Mouse (Mus musculus) embryonic fibroblast, embryonic 13.5 days (primary cell): ENCODE measurements at regions not wholly inside any gene's neighbourhood (a gene's known extent, or its start where the extent isn't known, plus 50 kb on each side); places are given as distances from the start of the nearest gene placed in this dataset.

ENCODE experiments used
- H3K27ac ChIP-seq: 2 replicates; pipeline ENCODE4 v1.5.1; 2012; ENCODE audit warnings: low read length, control low read depth, inconsistent platforms; ENCODE audit not compliant: insufficient read depth
- H3K4me1 ChIP-seq: 2 replicates; pipeline ENCODE4 v1.6.1; 2011; ENCODE audit warnings: low read length; ENCODE audit not compliant: control insufficient read depth, insufficient read depth
- H3K4me3 ChIP-seq: 2 replicates; pipeline ENCODE4 v1.5.1; 2011; ENCODE audit warnings: mild to moderate bottlenecking, control low read depth, low read length; ENCODE audit not compliant: insufficient read depth
- CTCF ChIP-seq: IDR thresholded peaks from 2 replicates; pipeline ENCODE4 v1.5.1; 2011; ENCODE audit warnings: mild to moderate bottlenecking, control low read depth, low read length, moderate library complexity, borderline replicate concordance; ENCODE audit not compliant: insufficient read depth
- POLR2A ChIP-seq: IDR thresholded peaks from 2 replicates; pipeline ENCODE4 v1.6.1; 2011; ENCODE audit warnings: low read depth, mild to moderate bottlenecking, control low read depth, low read length, moderate library complexity

GRCm38 (mm10) chr15:24588943-24589342, 824.6 kb downstream of the Basp1 start:
- H3K4me3 ChIP-seq, result no peak overlapping the region
- H3K27ac ChIP-seq, result no peak overlapping the region
- TF ChIP-seq POLR2A (no peak), CTCF (no peak)
- H3K4me1 ChIP-seq, result no peaks in the 10 kb centered on the region

- no peaks in the 10 kb centered on the region for H3K4me1 ChIP-seq
- no peak overlapping the region for H3K4me3 ChIP-seq
- H3K27ac ChIP-seq, result no peak overlapping the region
- TF ChIP-seq POLR2A (no peak), CTCF (no peak)
These were observed 846.6 kb downstream of the Basp1 start for GRCm38 (mm10) chr15:24566981-24567380.

GRCm38 (mm10) chr15:24556806-24557205, 856.8 kb downstream of the Basp1 start:
- Histone ChIP-seq H3K4me1 (no peaks in the 10 kb centered on the region), H3K4me3 (no peak overlapping the region), H3K27ac (no peak overlapping the region)
- TF ChIP-seq POLR2A (no peak), CTCF (no peak)

- Histone ChIP-seq H3K4me3 (no peak overlapping the region), H3K27ac (no peak overlapping the region), H3K4me1 (no peaks in the 10 kb centered on the region)
- TF ChIP-seq CTCF, result no peak
- no peak for TF ChIP-seq POLR2A
These were observed 863.5 kb downstream of the Basp1 start for GRCm38 (mm10) chr15:24550108-24550507.

GRCm38 (mm10) chr15:24530065-24530464, 883.5 kb downstream of the Basp1 start:
- TF ChIP-seq POLR2A (no peak), CTCF (no peak)
- no peak overlapping the region for H3K4me3 ChIP-seq
- H3K27ac ChIP-seq, result no peak overlapping the region
- no peaks in the 10 kb centered on the region for H3K4me1 ChIP-seq

- TF ChIP-seq CTCF (no peak), POLR2A (no peak)
- Histone ChIP-seq H3K4me1 (no peaks in the 10 kb centered on the region), H3K4me3 (no peak overlapping the region), H3K27ac (no peak overlapping the region)
These were observed 886.2 kb downstream of the Basp1 start for GRCm38 (mm10) chr15:24527379-24527778.

GRCm38 (mm10) chr15:24513926-24514325, 899.6 kb downstream of the Basp1 start:
- Histone ChIP-seq H3K27ac (no peak overlapping the region), H3K4me3 (no peak overlapping the region), H3K4me1 (no peaks in the 10 kb centered on the region)
- TF ChIP-seq CTCF (no peak), POLR2A (no peak)

GRCm38 (mm10) chr15:24501907-24502559, 911.5 kb downstream of the Basp1 start:
- Histone ChIP-seq H3K27ac (no peak overlapping the region), H3K4me1 (no peaks in the 10 kb centered on the region), H3K4me3 (no peak overlapping the region)
- TF ChIP-seq POLR2A (no peak), CTCF (no peak)

GRCm38 (mm10) chr15:24486235-24486634, 927.3 kb downstream of the Basp1 start:
- Histone ChIP-seq H3K4me3 (no peak overlapping the region), H3K4me1 (no peaks in the 10 kb centered on the region), H3K27ac (no peak overlapping the region)
- TF ChIP-seq CTCF (no peak), POLR2A (no peak)

GRCm38 (mm10) chr15:24468239-24468638, 945.3 kb downstream of the Basp1 start:
- Histone ChIP-seq H3K4me3 (no peak overlapping the region), H3K4me1 (no peaks in the 10 kb centered on the region), H3K27ac (0 out of 2 replicates have a peak overlapping the region, but pooled peaks have one; percentile 14)
- TF ChIP-seq POLR2A (no peak), CTCF (no peak)
